Mouse (Mus musculus) kidney, embryonic 15.5 days (tissue): ENCODE results near the gene Wdr1. TPM values are rescaled to one million over a fixed set of nuclear protein-coding genes. Genes with fewer than 3 reads are reported as not detected.
"Not testable (repeated sequence)": the region's sequence is repeated elsewhere in the genome, so short reads cannot be mapped to it uniquely, and the experiment has no call there.

Source experiments
- ATAC-seq: fragments of 200-750 bp; cut with Nextera tagmentation; replicated peaks from 2 replicates; pipeline ENCODE4 v1.8.0; 2017; ENCODE audit warnings: moderate TSS enrichment; ENCODE audit not compliant: low FRiP score
- H3K27ac ChIP-seq: fragments of 300-500 bp; sonication (generic); 2 replicates; pipeline ENCODE4 v1.5.1; 2015; ENCODE audit warnings: mild to moderate bottlenecking, inconsistent platforms
- H3K27me3 ChIP-seq: fragments of 300-500 bp; sonication (generic); 2 replicates; pipeline ENCODE4 v1.6.1; 2015; ENCODE audit warnings: inconsistent platforms
- H3K36me3 ChIP-seq: fragments of 300-500 bp; sonication (generic); 2 replicates; pipeline ENCODE4 v1.6.1; 2015; ENCODE audit warnings: inconsistent platforms
- H3K4me1 ChIP-seq: fragments of 300-500 bp; sonication (generic); 2 replicates; pipeline ENCODE4 v1.6.1; 2015; ENCODE audit warnings: inconsistent platforms
- H3K4me2 ChIP-seq: fragments of 300-500 bp; sonication (generic); 2 replicates; pipeline ENCODE4 v1.6.1; 2015; ENCODE audit warnings: moderate library complexity, mild to moderate bottlenecking, inconsistent platforms
- H3K4me3 ChIP-seq: fragments of 300-500 bp; sonication (generic); replicated peaks from 2 replicates; pipeline ENCODE4 v1.5.1; 2015; ENCODE audit warnings: mild to moderate bottlenecking, inconsistent platforms
- H3K9ac ChIP-seq: fragments of 300-500 bp; sonication (generic); 2 replicates; pipeline ENCODE4 v1.6.1; 2015; ENCODE audit warnings: mild to moderate bottlenecking, inconsistent platforms
- H3K9me3 ChIP-seq: fragments of 300-500 bp; sonication (generic); replicated peaks from 2 replicates; pipeline ENCODE4 v1.6.1; 2016; ENCODE audit warnings: inconsistent platforms
- WGBS: fragments of 180-500 bp; shearing (Covaris S2); methylation state at CpG from one replicate; pipeline ENCODE4 v1.1.7; 2015; ENCODE audit warnings: mixed read lengths; 5-methylcytosine and 5-hydroxymethylcytosine counted together
- polyA plus RNA-seq: library from polyadenylated mRNA; unstranded; fragments of >200 nt; fragmentation: Nextera tagmentation; extraction: Ambion mirVana; gene quantifications from 2 replicates; pipeline ENCODE4 v1.2.1, GENCODE M21; 2015

Gene Wdr1
- polyA plus RNA-seq, 1 experiment from 2014 or later, result 206 TPM

DNA sequence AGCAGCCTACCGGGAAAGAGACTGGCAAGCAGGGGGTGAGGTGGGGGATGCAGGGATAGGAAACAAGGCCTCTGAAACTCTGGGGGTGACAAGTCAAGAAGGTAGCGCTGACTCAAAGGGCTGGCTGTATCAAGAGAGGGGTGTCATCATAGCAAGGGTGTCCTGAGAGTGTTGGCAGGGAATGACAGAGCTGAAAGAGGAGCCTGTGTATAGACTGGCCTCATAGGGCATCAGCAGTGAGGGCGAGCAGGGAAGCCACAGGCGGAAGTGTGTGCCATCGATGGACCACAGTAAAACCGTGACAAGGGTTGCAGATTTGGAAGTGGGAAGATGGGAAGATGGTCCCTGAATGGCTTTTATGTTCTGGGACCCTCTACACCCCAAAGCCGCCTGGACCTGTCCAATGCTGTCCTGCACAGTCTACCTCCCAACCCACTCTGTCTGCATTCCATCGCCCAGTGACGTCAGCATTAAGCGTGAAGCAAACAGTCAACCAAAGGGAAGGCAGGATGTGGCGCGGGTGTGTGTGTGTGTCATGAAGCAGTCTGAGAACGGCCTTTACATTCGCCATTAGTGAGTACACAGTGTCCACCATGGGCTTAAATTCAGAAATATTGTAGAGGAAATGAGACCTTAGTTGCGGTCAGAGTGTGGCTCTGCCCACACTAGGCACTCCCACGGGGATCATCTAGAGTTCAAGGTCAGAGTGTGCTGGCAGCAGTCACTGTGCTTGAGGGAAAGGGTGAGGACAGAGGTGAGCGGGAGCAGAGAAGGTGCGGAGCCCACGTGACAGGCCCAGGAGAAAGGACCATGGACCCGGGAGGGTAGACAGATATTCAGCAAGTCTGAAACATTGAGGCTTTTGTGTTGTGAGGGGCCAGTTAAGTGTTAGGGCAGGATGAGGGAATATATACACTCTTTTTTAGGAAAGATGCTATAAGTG, 74.1 kb downstream of the Wdr1 start:
- no peak overlapping the region for H3K4me2 ChIP-seq
- peak; percentile 20; the same call in 1 of the 2 replicates for ATAC-seq
- H3K27me3 ChIP-seq, result no peaks in the 10 kb centered on the region
- WGBS, result 67% methylated on average over 20 of the region's 20 CpGs
- no peak overlapping the region for H3K4me3 ChIP-seq
- H3K27ac ChIP-seq, result no peak overlapping the region
- no peak overlapping the region for H3K9ac ChIP-seq
- no peaks in the 10 kb centered on the region for H3K36me3 ChIP-seq
- peaks cover 2% of the 10 kb centered on the region; the same call in 1 of the 2 replicates for H3K4me1 ChIP-seq
- no peaks in the 10 kb centered on the region for H3K9me3 ChIP-seq

DNA sequence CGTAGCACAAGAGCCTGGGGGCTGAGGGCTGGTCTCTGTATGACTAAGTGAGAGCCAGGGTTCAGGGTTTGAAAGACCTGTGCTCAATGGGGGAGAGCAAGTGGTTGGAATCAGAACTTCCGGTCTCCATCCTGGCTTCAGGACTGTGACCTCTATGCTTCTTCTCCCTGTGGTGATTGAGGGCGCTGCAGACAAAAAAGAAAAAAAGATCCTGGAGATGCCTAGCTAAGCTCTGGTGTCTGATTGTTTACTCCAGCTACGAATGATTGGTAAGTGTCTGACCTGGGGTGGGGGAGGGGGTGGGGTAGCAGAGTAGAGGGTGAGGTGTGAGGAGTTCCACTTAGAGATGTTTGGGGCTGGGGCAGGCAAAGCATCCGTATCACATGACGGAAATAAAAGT, 75.0 kb downstream of the Wdr1 start:
- Histone ChIP-seq H3K9ac (no peak overlapping the region), H3K4me3 (no peak overlapping the region), H3K36me3 (no peaks in the 10 kb centered on the region), H3K4me1 (peaks cover 6% of the 10 kb centered on the region; the same call in 1 of the 2 replicates), H3K27me3 (no peaks in the 10 kb centered on the region), H3K9me3 (no peaks in the 10 kb centered on the region), H3K4me2 (no peak overlapping the region), H3K27ac (no peak overlapping the region)
- no peak for ATAC-seq
- WGBS, result 51% methylated on average over 6 of the region's 6 CpGs

DNA sequence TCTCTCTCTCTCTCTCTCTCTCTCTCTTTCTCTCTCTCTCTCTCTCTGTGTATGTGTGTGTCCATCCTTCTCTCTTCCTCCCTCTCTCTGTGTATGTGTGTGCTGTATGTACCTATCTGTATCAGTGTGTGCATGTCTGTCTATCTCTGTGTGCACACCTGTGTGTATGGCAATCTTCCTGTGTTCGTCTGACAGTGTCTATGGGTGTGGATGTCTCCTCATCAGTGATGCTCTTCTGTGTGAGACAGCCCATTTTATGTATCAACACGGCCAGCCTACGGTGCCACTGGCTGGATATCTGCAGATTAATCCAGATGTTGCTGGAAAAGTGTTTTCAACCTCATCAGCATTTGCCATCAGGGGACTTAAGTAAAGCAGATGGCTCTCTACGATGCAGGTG, 75.8 kb downstream of the Wdr1 start:
- H3K4me2 ChIP-seq, result no peak overlapping the region
- ATAC-seq, result no peak
- H3K4me1 ChIP-seq, result peaks cover 6% of the 10 kb centered on the region; the same call in 1 of the 2 replicates
- WGBS, result 85% methylated on average over 4 of the region's 4 CpGs
- no peak overlapping the region for H3K9ac ChIP-seq
- no peaks in the 10 kb centered on the region for H3K27me3 ChIP-seq
- H3K36me3 ChIP-seq, result no peaks in the 10 kb centered on the region
- H3K27ac ChIP-seq, result no peak overlapping the region
- no peaks in the 10 kb centered on the region for H3K9me3 ChIP-seq
- H3K4me3 ChIP-seq, result no peak overlapping the region

DNA sequence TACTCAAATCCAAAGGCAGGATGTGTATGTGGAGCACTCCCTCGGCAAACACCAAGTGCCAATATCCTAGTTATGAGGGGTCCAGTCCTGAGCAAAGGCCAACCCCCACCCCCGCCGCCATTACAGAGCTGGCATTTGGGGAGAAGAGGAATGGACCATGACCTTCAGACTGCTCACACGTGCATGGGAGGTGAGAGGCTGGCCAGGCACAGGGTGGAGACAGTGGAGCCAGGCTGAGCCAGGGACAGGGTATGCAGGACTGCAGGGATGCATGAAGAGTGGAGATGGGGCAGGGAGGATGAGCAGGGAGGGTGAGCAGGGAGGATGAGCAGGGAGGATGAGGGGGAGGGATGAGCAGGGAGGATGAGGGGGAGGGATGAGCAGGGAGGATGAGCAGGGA, 77.1 kb downstream of the Wdr1 start:
- Histone ChIP-seq H3K27ac (no peak overlapping the region), H3K9ac (no peak overlapping the region), H3K4me1 (peaks cover 18% of the 10 kb centered on the region), H3K36me3 (no peaks in the 10 kb centered on the region), H3K4me2 (no peak overlapping the region), H3K4me3 (no peak overlapping the region), H3K9me3 (no peaks in the 10 kb centered on the region), H3K27me3 (no peaks in the 10 kb centered on the region)
- ATAC-seq, result no peak
- 74% methylated on average over 4 of the region's 4 CpGs for WGBS

DNA sequence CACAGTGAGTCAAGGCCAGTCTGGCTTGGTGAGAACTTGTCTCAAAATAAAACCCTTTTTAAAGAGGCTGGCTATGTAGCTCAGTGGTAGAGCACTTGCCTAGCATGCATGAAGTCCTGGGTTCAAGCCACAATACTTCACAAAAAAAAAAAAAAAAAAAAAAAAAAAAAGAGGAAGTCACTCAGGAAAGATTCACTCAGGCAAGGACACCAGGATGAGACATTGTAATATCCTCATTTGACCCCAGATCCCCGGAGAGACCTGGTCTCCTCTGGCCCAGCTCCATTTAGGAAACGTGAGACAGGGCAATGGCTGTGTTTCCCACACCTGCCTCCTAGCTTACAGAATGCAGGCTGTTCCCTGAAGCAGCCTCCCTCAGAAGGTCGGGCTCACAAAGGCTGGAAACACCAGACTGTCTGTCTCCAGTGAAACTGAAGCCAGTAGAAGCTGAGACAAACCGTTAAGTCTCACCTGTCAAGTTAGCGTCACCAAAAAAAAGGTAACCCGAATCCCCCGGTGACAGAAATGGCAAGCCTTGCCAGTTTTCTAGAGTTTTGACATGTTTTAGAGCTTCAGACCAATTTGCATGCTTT, 79.4 kb downstream of the Wdr1 start:
- peaks cover 37% of the 10 kb centered on the region for H3K4me1 ChIP-seq
- no peaks in the 10 kb centered on the region for H3K27me3 ChIP-seq
- no peak overlapping the region for H3K4me3 ChIP-seq
- H3K36me3 ChIP-seq, result no peaks in the 10 kb centered on the region
- no peak overlapping the region for H3K4me2 ChIP-seq
- no peaks in the 10 kb centered on the region for H3K9me3 ChIP-seq
- 40% methylated on average over 7 of the region's 7 CpGs for WGBS
- no peak overlapping the region for H3K9ac ChIP-seq
- H3K27ac ChIP-seq, result no peak overlapping the region
- no peak for ATAC-seq

DNA sequence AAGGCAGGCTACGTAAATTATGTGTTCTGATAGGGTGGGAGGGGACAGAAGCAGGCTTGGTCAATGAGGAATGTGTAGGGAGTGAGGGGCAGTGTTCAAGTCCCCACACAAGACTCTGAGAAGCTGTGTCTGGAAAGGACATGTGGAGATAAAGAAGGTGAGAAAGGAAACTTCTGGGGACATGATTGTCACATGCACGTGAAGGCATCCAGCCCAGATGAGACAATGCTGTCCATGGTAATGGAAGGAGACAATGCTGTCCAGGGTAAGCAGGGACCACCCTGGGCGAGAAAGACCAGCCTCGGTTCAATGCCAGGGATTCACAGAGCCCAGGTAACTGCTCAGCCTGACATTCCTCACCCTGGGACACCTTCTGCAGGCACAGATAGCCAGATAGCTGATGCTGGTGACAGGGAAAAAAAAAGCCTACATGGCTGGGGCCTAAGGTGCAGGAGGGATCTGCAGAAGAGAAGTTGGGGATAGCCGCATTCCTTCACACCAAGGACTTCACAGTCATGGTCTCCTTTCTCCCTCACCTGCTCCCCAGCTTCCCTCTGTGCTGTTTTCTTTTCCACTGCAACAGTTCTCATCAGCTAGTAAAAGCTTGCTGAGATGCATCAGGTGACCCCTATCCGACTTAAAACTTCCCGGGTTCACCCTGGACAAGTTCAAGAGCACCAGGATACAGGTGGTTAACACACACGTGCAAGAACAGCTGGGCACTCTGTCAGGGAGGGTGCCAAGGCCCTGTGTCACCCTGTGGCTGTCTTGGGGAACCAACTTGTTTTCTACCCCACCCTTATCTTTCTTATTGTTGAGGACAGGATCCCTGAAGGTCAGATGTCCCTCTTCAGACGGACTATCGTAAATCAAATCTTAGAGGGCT, 82.0 kb downstream of the Wdr1 start:
- 0 out of 2 replicates have a peak, but pooled peaks have one; percentile 4 for ATAC-seq
- WGBS, result 66% methylated on average over 10 of the region's 10 CpGs
- Histone ChIP-seq H3K9me3 (no peaks in the 10 kb centered on the region), H3K9ac (no peak overlapping the region), H3K4me2 (peak overlapping the region; percentile 57), H3K4me1 (peaks cover 37% of the 10 kb centered on the region), H3K36me3 (no peaks in the 10 kb centered on the region), H3K27me3 (no peaks in the 10 kb centered on the region), H3K4me3 (peak overlapping the region; percentile 36), H3K27ac (peak overlapping the region; percentile 85)

DNA sequence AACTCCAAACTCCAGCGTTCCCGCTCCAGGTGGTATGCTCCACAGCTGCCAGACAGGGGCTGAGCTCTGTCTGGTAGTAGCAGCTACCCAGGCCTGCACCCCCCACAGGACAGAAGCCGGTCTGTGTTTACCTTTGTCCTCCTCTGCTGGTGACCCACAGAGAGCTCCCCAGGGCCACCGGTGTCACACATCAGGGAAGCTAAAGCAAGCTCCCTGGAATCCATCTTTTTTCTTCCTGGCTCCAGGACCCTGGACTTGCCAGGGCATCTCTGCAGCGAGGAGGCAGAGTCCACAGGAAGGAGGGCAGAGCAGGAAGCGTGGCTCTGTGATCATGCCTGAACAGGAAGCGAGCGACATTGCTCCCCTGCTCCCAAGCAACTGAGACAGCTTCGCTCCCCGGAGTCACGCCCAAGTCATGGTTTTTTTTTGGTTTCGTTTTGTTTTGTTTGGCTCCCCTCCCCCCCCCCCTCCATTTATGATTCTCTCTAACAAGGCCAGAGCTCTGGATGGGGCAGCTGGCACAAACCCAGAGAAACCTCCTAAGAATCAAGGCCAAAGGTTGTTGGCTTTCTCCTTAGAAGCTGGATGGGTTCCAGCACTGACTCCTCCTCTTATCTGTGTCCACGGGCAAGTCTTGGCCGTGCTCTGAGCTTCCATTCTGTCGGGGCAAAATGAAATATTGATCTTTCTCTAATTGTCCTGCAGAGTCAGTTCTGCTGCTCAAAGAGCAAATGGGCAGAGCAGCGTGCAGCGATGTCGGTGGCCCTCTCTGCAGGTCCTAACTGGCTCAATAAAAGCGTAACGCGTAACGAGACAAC, 82.9 kb downstream of the Wdr1 start:
- ATAC-seq, result peak; percentile 84
- H3K9ac ChIP-seq, result peak overlapping the region; percentile 39; the same call in 1 of the 2 replicates

DNA sequence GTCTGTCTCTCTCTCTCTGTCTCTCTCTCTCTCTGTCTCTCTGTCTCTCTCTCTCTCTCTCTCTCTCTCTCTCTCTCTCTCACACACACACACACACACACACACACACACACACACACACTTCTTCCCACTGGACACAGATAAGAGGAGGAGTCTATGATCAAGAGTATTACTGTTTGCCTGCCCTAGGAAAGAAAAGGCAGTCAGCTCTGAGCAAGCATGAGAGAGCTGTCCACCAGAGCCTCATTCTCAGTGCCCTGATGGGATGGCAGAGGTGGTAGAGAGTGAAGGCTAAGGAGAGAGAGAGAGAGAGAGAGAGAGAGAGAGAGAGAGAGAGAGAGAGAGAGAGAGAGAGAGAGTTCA, 83.5 kb downstream of the Wdr1 start:
- not testable (repeated sequence) for H3K36me3 ChIP-seq, H3K9me3 ChIP-seq, H3K9ac ChIP-seq, H3K27me3 ChIP-seq
- peak; percentile 37 for ATAC-seq
- Histone ChIP-seq H3K4me3 (peak overlapping the region; percentile 36), H3K4me1 (peaks cover 37% of the 10 kb centered on the region), H3K27ac (peak overlapping the region; percentile 85), H3K4me2 (peak overlapping the region; percentile 57)

More for the DNA sequence above, 82.9 kb downstream of the Wdr1 start:
- H3K4me2 ChIP-seq, result peak overlapping the region; percentile 57
- H3K4me1 ChIP-seq, result peaks cover 37% of the 10 kb centered on the region
- WGBS, result 3% methylated on average over 22 of the region's 22 CpGs
- peak overlapping the region; percentile 85 for H3K27ac ChIP-seq
- H3K36me3 ChIP-seq, result no peaks in the 10 kb centered on the region
- H3K9me3 ChIP-seq, result no peaks in the 10 kb centered on the region
- H3K27me3 ChIP-seq, result no peaks in the 10 kb centered on the region
- H3K4me3 ChIP-seq, result peak overlapping the region; percentile 36

DNA sequence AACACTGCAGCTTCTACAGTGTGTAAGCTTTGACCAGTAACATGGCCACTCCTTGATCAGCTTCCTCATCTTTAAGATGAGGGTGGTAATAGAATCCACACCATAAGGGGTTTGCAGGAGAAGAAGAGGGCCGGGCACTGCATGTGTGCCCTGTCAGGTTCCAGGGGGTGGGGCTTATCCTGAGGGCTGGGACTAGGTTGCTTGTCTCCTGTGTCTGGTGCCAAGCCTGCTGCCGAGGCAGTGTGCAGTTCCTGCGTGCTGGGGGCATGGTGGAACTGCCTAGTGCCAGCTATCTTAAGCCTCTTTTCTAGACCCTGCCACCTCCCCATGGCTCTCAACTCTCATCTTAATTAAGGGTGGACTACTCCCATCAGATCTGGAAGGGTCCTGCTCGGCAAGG, 84.0 kb downstream of the Wdr1 start:
- Histone ChIP-seq H3K27ac (no peak overlapping the region), H3K9me3 (no peaks in the 10 kb centered on the region), H3K9ac (no peak overlapping the region), H3K4me3 (no peak overlapping the region), H3K4me1 (peaks cover 36% of the 10 kb centered on the region), H3K27me3 (no peaks in the 10 kb centered on the region), H3K4me2 (peak overlapping the region; percentile 28; the same call in 1 of the 2 replicates), H3K36me3 (no peaks in the 10 kb centered on the region)
- WGBS, result 47% methylated on average over 4 of the region's 4 CpGs
- no peak for ATAC-seq

DNA sequence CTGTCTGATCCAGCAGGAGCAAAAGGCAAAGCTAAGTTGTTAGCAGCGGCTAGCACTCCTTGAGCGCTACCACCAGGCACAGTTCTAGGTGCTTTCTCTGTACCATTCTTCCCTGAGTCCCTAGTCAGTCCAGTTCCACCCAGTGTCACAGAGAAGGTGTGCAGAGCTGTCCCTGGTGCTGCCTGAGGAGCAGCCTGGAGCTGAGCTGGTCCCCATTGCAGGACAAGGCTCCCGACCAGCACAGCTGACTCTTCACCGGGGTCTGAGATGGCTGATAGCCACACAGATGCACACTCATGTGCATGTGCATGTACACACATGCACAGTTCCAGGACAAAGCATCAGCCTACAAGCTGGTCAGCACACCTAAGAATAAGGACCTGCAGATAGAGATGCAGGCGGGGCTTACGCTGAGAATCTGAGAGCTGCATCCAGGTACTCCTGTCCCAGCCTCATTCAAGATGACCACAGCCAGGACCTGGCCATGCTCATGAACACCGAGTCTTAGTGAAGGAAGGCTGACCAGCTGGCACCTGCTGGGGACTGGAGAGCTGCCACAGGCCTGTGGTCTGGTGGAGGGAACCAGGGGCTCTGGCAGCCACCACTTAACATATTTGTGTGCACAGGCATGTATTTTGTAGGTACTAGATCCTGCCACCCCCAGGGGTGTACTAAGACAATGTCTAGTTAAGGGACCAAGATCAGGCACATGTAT, 85.1 kb downstream of the Wdr1 start:
- Histone ChIP-seq H3K9me3 (no peaks in the 10 kb centered on the region), H3K4me2 (no peak overlapping the region), H3K36me3 (no peaks in the 10 kb centered on the region), H3K27me3 (no peaks in the 10 kb centered on the region), H3K9ac (no peak overlapping the region), H3K27ac (no peak overlapping the region), H3K4me1 (peaks cover 31% of the 10 kb centered on the region), H3K4me3 (no peak overlapping the region)
- no peak for ATAC-seq
- 81% methylated on average over 7 of the region's 7 CpGs for WGBS
